Mouse (Mus musculus) forebrain, postnatal 0 days (tissue): ENCODE data around the gene Sox30. TPM values are rescaled to one million over a fixed set of nuclear protein-coding genes. Genes with fewer than 3 reads are reported as not detected.

Source experiments
- ATAC-seq: fragments of 200-750 bp; cut with Nextera tagmentation; 2 replicates; pipeline ENCODE4 v1.8.0; 2017; ENCODE audit warnings: mild to moderate bottlenecking, moderate library complexity
- DNase-seq: peaks from one replicate; pipeline ENCODE4 v3.0.0-alpha.2; 2015
- H3K27ac ChIP-seq: fragments of 300-500 bp; sonication (generic); 2 replicates; pipeline ENCODE4 v1.5.1; 2014; ENCODE audit warnings: low read depth, mild to moderate bottlenecking, antibody characterized with exemption, low read length, moderate library complexity, mixed read lengths
- H3K27me3 ChIP-seq: fragments of 300-500 bp; sonication (generic); 2 replicates; pipeline ENCODE4 v1.6.1; 2014; ENCODE audit warnings: mild to moderate bottlenecking, low read length, mixed read lengths; ENCODE audit not compliant: insufficient read depth
- H3K36me3 ChIP-seq: fragments of 300-500 bp; sonication (generic); 2 replicates; pipeline ENCODE4 v1.6.1; 2014; ENCODE audit warnings: mild to moderate bottlenecking, moderate library complexity; ENCODE audit not compliant: insufficient read depth
- H3K4me1 ChIP-seq: fragments of 300-500 bp; sonication (generic); 2 replicates; pipeline ENCODE4 v1.6.1; 2014; ENCODE audit warnings: antibody characterized with exemption; ENCODE audit not compliant: insufficient read depth
- H3K4me2 ChIP-seq: fragments of 300-500 bp; sonication (generic); 2 replicates; pipeline ENCODE4 v1.6.1; 2014; ENCODE audit warnings: low read depth, mild to moderate bottlenecking, moderate library complexity
- H3K4me3 ChIP-seq: fragments of 300-500 bp; sonication (generic); 2 replicates; pipeline ENCODE4 v1.5.1; 2014; ENCODE audit warnings: low read depth, low read length, mixed read lengths
- H3K9ac ChIP-seq: fragments of 300-500 bp; sonication (generic); 2 replicates; pipeline ENCODE4 v1.6.1; 2014; ENCODE audit warnings: mild to moderate bottlenecking
- H3K9me3 ChIP-seq: fragments of 300-500 bp; sonication (generic); 2 replicates; pipeline ENCODE4 v1.6.1; 2016; ENCODE audit warnings: low read length
- CTCF ChIP-seq: sonication (generic); IDR thresholded peaks from 2 replicates; pipeline ENCODE4 v1.5.1; 2016; ENCODE audit warnings: antibody characterized with exemption, control low read depth, low read depth
- WGBS: fragments of 180-500 bp; shearing (Covaris S2); extraction: QIAGEN DNeasy Blood & Tissue Kit; methylation state at CpG from one replicate; pipeline ENCODE4 v1.1.7; 2014; 5-methylcytosine and 5-hydroxymethylcytosine counted together
- polyA plus RNA-seq: library from polyadenylated mRNA; unstranded; fragments of >200 nt; fragmentation: Nextera tagmentation; extraction: Ambion mirVana; gene quantifications from 2 replicates; pipeline ENCODE4 v1.2.1, GENCODE M21; 2015
- total RNA-seq: library from RNA; depleted of rRNA; stranded (reverse); fragments of >200 nt; gene quantifications from 2 replicates; pipeline ENCODE4 v1.2.3, GENCODE M21; 2014

The Sox30 gene
- total and polyA plus RNA-seq, 2 experiments from 2014 or later = 0.13 to 0.57 TPM

GRCm38 (mm10) chr11:46016061-46016460, 36.0 kb downstream of the Sox30 start:
- Histone ChIP-seq H3K4me3 (no peak overlapping the region), H3K4me1 (no peaks in the 10 kb centered on the region), H3K36me3 (no peaks in the 10 kb centered on the region), H3K27ac (no peak overlapping the region), H3K4me2 (no peak overlapping the region), H3K9me3 (no peaks in the 10 kb centered on the region), H3K27me3 (no peaks in the 10 kb centered on the region), H3K9ac (no peak overlapping the region)
- peak; percentile 86 for TF ChIP-seq CTCF
- peak; percentile 55 for ATAC-seq
- 17% methylated on average over 6 of the region's 6 CpGs for WGBS
- DNase-seq = peak; percentile 86

- Histone ChIP-seq H3K4me2 (no peak overlapping the region), H3K36me3 (no peaks in the 10 kb centered on the region), H3K27me3 (no peaks in the 10 kb centered on the region), H3K4me1 (no peaks in the 10 kb centered on the region), H3K4me3 (no peak overlapping the region), H3K9me3 (no peaks in the 10 kb centered on the region), H3K27ac (no peak overlapping the region), H3K9ac (no peak overlapping the region)
- DNase-seq (no peak), ATAC-seq (no peak)
- 39% methylated on average over 1 of the region's 1 CpGs for WGBS
- no peak for TF ChIP-seq CTCF
Measured at GRCm38 (mm10) chr11:46020246-46020645, 40.1 kb downstream of the Sox30 start.

- no peak overlapping the region for H3K4me3 ChIP-seq
- H3K27ac ChIP-seq = no peak overlapping the region
- no peaks in the 10 kb centered on the region for H3K36me3 ChIP-seq
- no peak overlapping the region for H3K4me2 ChIP-seq
- TF ChIP-seq CTCF = no peak
- no peaks in the 10 kb centered on the region for H3K27me3 ChIP-seq
- ATAC-seq = no peak
- no peak overlapping the region for H3K9ac ChIP-seq
- no peaks in the 10 kb centered on the region for H3K9me3 ChIP-seq
- no peaks in the 10 kb centered on the region for H3K4me1 ChIP-seq
- DNase-seq = no peak
Measured at GRCm38 (mm10) chr11:46021850-46022249, 41.7 kb downstream of the Sox30 start.

GRCm38 (mm10) chr11:46022983-46023382, 42.9 kb downstream of the Sox30 start:
- WGBS = 85% methylated on average over 6 of the region's 6 CpGs
- H3K27me3 ChIP-seq = no peaks in the 10 kb centered on the region
- no peak overlapping the region for H3K4me2 ChIP-seq
- H3K4me1 ChIP-seq = no peaks in the 10 kb centered on the region
- no peak for DNase-seq
- H3K9me3 ChIP-seq = no peaks in the 10 kb centered on the region
- TF ChIP-seq CTCF = no peak
- no peak for ATAC-seq
- no peak overlapping the region for H3K9ac ChIP-seq
- no peak overlapping the region for H3K4me3 ChIP-seq
- no peaks in the 10 kb centered on the region for H3K36me3 ChIP-seq
- no peak overlapping the region for H3K27ac ChIP-seq

GRCm38 (mm10) chr11:46025962-46026392, 45.9 kb downstream of the Sox30 start:
- ATAC-seq (no peak), DNase-seq (no peak)
- no peaks in the 10 kb centered on the region for H3K27me3 ChIP-seq
- H3K36me3 ChIP-seq = no peaks in the 10 kb centered on the region
- H3K4me3 ChIP-seq = no peak overlapping the region
- H3K9ac ChIP-seq = no peak overlapping the region
- WGBS = 62% methylated on average over 7 of the region's 7 CpGs
- H3K4me2 ChIP-seq = no peak overlapping the region
- no peaks in the 10 kb centered on the region for H3K4me1 ChIP-seq
- H3K9me3 ChIP-seq = no peaks in the 10 kb centered on the region
- H3K27ac ChIP-seq = no peak overlapping the region
- no peak for TF ChIP-seq CTCF

GRCm38 (mm10) chr11:46027952-46028814, 48.1 kb downstream of the Sox30 start:
- DNase-seq = no peak
- Histone ChIP-seq H3K27me3 (no peaks in the 10 kb centered on the region), H3K36me3 (no peaks in the 10 kb centered on the region), H3K27ac (no peak overlapping the region), H3K4me3 (no peak overlapping the region), H3K4me1 (no peaks in the 10 kb centered on the region), H3K9me3 (no peaks in the 10 kb centered on the region), H3K9ac (no peak overlapping the region), H3K4me2 (no peak overlapping the region)
- no peak for ATAC-seq
- 88% methylated on average over 6 of the region's 6 CpGs for WGBS
- TF ChIP-seq CTCF = no peak

- Histone ChIP-seq H3K27ac (no peak overlapping the region), H3K9me3 (no peaks in the 10 kb centered on the region), H3K4me3 (no peak overlapping the region), H3K27me3 (no peaks in the 10 kb centered on the region), H3K4me2 (no peak overlapping the region), H3K36me3 (no peaks in the 10 kb centered on the region), H3K4me1 (no peaks in the 10 kb centered on the region), H3K9ac (no peak overlapping the region)
- no peak for DNase-seq
- no peak for ATAC-seq
- 67% methylated on average over 2 of the region's 2 CpGs for WGBS
- TF ChIP-seq CTCF = no peak
Measured at GRCm38 (mm10) chr11:46029485-46029884, 49.4 kb downstream of the Sox30 start.
